Mouse (Mus musculus): ENCODE measurements at regions not wholly inside any gene's neighbourhood (a gene's known extent, or its start where the extent isn't known, plus 50 kb on each side); places are given as distances from the start of the nearest gene placed in this dataset.
"Not testable (repeated sequence)": the region's sequence is repeated elsewhere in the genome, so short reads cannot be mapped to it uniquely, and the experiment has no call there.

DNA sequence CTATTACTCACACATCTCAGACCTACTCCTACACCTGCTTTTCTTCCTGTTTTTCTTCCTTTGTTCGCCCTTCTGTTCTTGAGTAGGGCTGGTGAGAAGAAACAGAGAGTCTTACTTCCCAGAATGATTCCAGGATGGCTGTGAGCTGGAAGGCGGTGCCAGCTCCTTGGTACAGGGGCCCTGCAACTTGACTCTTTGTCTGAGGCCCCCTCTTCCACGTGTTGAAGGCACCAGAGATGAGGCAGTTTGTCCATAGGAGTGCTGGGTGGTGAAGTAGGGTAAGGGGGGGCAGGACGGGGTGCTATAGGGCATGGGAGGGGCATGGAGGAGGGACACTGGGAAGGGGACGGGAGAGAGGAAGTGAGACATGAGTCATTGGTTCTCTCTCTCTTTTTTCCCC lies 60.8 kb downstream of the Dmrta2 start:
- DNase-seq = no peak

DNA sequence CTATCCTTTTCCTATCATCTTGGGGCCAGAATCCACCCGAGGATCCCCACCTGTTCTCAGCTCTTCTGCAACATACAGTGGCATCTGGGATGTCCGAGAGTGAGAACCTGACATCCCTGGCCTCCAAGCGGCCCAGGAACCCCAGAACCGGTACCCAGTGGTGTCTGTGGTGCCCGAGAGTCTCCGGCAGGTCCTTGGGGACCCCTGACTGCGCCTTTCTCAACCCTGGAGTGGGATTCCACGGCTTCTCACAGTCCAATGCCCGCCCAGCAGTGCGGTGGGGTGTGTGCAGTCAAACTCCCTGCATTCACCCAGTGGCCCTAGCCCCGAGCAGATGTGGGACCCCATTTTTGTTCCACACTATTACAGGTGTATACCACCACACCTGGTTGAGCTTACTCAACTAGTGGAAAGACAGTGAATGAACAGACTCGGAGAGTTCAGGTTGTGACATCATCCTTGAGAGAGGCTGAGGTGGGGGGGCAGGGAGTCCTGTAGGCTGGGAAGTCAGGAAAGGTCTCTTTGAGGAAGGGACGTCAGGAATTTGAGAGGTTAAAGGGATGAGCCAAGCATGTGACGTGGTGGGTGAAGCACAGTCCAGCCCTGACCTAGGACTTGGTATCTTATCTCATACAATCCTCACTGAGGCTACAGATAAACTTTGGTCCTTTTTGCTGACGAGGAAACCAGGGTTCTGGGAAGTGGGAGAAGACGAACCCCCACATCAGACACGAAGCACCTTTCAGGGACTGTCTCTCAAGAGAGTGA lies 67.2 kb downstream of the Dmrta2 start:
- no peak for DNase-seq

DNA sequence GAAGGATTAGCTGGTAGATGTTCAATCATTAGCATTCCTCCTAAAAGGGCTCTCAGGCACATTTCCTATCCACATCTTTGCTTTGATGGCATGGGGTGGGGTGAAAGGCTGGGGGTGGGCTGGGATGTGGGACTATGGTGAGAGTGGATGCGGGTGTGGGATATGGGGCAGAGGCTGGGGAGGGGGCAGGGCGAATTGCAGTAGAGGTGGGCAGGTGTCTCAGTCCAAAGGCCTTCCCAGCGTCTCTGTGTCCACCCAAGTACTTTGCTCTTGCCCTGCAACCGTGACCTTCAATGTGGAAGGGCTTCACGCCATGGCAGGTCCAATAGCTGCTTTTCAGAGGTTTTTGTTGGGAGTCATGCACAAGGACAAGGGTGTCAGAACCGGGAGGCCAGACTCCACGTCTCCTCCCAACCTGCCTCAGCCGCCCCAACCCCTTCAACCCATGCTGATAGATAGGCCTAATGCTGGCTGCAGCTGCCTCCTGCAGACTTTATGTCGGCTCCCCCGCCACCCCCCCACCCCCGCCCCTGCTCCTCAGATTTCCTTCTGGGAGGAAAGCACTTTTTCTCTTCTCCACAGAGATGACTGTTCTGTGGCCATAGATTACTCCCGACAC lies 67.9 kb downstream of the Dmrta2 start:
- no peak for DNase-seq

GRCm38 (mm10) chr4:110046270-110046651 lies 68.4 kb downstream of the Dmrta2 start:
- no peak for DNase-seq

DNA sequence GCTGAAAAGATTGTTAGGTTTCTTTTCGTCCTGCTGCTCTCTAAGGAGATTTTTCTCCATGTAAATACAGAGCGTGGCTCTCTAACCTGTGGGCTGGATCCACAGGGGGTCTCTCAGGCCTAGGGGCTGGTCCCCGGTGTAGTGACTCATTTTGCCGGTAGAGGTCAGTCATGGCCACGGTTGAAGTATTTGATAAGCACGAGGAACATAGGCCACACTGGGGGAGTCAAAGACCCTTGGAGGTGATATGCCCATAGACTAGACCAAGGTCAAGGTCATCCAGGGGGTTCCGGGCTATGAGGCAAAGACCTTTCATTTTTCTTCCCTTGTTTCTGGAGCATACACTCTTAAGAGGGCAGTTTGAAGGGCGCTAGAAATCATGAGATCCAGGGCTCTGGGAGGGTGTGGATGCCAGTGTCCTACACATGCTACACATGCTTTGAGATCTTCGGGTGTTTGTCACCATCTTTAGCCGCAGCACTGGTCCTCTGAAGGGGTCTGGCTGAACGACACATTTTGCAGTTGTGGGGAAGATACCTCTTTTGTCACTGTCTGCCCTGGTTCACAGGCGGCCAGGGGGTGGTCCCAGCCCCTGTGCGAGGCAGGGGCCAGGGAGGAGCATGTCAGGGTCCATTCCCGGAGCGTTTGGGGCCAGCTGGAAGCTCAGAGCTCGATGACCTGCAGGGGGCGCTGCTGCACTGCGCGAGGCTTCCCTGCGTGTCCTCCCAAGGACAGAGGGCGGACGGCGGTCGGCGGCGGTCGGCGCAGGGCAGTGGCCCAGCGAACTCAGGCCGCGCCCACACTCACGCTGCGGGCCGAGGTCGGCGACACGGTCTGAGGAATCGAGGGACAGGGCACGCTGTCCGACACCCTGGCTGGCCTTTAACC lies 72.8 kb downstream of the Dmrta2 start:
- peak; percentile 72 for DNase-seq

DNA sequence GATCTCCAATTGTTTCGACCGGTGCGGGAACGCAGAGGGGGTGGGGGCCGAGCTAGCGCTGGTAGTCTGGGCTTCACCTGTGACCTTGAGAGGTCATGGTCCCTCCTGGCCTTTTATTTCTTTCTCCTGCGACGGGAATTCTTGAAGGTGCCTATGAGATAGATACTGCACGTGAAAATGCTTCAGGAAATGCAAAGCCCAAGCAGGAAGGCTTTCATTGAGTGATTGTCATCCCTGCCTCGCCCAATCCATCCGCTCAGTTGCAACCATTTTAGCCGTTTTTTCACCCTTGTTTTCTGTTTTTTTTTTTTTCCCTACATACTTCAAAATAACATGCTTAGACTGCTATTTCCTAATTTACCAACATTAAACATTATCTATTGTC lies 73.4 kb downstream of the Dmrta2 start:
- DNase-seq = no peak

- no peak for DNase-seq
Observed at GRCm38 (mm10) chr4:110051872-110052271, 74.0 kb downstream of the Dmrta2 start.

- no peak for DNase-seq
Observed at GRCm38 (mm10) chr4:110052998-110053397, 75.1 kb downstream of the Dmrta2 start.

GRCm38 (mm10) chr4:110073836-110074235 lies 96.0 kb downstream of the Dmrta2 start:
- no peak for DNase-seq

- no peak for DNase-seq
Observed at GRCm38 (mm10) chr4:110083371-110083770, 105.5 kb downstream of the Dmrta2 start.

- DNase-seq = peak; percentile 7
Observed at GRCm38 (mm10) chr4:110087570-110088247, 109.9 kb downstream of the Dmrta2 start.

DNA sequence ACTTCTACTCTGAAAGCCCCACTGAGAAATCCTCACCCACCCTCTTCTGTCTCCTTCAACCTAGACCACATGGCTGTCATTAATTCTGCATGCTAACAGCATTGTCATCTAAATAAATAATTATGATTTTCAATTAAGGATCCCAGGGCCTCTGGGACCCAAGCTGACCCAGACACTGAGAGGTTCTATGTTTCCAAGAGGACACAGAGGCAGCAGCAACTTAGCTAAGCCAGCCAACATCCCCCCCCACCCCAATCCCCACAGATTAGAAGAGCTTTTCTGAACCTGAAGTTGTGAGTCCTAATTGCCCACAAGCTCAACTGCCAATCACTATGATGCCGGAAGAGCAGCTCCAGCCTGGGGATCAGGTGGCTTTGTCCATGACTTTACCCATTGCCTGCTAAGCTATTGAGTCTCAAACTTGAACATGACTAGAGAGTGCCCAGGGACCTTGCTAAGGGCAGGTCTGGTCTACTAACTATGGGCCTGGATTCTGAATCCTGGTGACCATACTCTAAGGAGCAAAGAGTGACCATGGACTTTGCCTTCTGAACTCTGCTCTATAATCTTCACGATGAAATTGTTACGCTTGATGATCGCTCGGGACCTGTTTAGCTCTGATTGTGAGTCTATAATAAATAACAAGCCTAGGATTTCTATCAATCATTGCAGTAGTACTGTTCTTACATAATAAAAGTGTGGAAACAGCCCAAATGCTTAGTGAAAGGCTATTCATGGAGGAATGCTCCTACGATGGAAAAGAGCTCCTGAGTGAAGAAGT lies 115.4 kb downstream of the Dmrta2 start:
- no peak for DNase-seq

DNA sequence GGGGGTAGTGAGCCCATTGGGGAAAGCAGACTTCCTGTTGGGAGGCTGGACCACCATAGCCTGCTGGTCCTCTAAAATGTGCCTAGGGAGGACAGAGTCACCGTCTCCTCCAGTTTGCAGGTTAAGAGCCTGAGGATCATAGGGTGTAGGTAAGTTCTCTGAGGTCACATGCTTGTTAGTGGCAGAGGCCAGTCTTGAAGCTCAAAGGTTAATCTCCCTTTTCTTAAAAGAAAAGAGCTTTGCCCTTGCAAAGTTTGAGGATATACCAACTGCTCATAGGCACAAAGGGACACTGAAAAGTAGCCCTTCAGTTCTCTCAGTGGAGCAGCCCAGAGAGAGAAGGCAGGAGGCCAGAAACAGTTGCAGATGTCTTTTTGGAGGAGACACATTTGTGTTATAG lies 116.7 kb downstream of the Dmrta2 start:
- DNase-seq = no peak

DNA sequence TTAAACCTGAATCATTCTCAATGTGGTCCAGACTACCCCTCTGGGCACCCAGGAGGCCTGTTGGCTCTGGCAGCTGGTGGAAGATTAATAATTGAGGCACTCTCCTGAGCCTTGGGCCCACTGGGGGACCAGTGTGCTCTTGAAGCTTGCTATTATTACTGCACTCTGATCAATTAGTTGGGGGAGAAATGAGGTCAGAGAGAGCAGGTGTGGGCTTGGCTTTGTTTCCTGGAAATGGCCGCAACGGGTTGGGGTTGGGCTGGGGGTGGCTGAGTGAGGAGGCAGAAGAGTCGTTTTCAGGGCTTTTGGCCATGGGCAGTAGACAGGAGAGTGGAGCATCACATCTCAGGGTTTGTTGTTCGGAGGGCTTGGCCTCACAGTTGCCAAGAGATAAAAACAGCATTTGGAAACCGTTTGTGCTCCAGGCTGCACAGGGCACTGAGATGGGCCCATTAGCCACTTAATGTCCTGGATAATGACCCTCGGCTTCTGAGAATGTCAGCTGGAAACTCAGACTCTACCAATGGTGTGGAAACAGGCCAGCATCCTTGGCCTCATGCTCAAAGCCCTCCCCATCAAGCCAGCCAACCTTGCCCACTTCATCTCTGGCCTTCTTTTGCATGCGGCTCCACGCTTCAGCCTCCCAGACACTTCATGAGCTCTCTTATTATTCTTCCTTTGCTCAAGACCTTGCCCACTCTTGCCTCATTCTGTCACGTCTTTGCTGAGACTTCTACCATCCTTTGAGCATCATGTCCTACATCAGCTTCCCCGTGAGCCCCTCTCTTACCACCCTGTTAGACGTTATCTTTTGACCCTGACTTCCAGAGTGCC lies 118.1 kb downstream of the Dmrta2 start:
- DNase-seq = no peak

DNA sequence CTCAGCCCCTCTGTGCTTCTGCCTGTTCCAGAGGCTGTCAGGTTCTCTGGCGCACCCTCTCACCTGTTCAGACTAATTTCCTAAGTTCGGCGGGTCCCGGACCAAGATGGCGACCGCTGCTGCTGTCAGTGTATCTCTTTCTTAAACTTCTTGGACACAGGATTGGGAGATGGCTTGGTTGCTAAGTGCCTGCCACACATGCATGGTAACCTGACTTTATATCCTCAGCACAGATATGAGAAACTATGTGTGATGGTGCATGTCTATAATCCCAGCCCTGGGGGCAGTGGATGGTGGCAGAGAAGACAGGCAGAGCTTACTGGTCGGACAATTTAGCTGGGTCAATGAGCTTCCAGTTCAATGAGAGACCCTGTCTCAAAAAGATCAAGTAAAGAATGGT lies 126.3 kb downstream of the Dmrta2 start:
- DNase-seq = not testable (repeated sequence)

GRCm38 (mm10) chr4:110106620-110107243 lies 128.9 kb downstream of the Dmrta2 start:
- DNase-seq = no peak

- no peak for DNase-seq
Observed at GRCm38 (mm10) chr4:110119438-110119837, 141.6 kb downstream of the Dmrta2 start.

DNA sequence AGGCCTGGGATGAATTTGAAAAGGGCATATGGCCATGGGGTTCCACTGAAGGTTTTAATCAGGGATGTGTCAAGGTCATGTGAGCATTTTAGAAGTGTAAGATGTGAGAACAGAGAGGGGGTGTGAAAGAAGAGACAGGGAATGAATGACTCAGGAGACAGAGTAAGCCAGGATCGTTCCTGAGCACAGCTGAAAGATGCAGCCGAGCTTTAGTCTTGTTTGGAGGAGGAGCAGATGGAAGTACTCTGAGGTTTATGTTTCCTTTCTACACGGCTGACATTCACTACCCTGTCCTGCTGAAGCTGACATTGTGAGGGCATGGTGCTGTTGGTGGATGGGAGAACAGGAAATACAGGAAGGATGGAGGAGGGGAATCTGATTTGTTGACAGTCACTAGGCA lies 142.0 kb downstream of the Dmrta2 start:
- no peak for DNase-seq

DNA sequence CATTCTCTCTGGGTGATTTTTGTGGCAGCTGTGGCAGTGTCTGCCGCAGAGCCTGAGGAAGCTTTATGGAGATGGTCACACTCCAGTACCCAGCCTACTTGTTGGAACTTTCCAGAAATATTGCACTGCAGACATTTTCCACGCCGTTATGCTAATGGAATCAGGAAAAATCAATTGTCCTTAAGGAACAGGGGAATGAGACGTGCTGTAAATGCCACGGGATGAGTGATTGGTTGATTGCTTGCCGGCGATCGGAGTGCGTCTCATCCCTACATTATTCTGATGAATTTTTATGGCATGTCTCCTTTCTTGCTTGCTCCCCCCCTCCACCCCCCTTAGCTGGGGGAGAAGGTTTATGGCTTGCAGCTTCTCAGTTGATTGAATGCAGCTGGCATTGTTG lies 142.9 kb downstream of the Dmrta2 start:
- no peak for DNase-seq

GRCm38 (mm10) chr4:110121447-110121846 lies 143.6 kb downstream of the Dmrta2 start:
- no peak for DNase-seq

All from kidney, adult 11 months (tissue).